Mouse (Mus musculus) brain, embryonic 14.5 days (tissue): Measurements from ENCODE around the gene Pex14.

Experiments used
- CTCF ChIP-seq: fragments of 200-500 bp; IDR thresholded peaks from 2 replicates; pipeline ENCODE4 v1.5.1; 2012; ENCODE audit warnings: inconsistent platforms, mild to moderate bottlenecking, moderate library complexity, borderline replicate concordance; ENCODE audit not compliant: insufficient read depth, insufficient read length; ENCODE audit errors: extremely low read depth
- POLR2A ChIP-seq: fragments of 200-500 bp; IDR thresholded peaks from 2 replicates; pipeline ENCODE4 v1.6.1; 2012; ENCODE audit warnings: mild to moderate bottlenecking, inconsistent platforms, borderline replicate concordance; ENCODE audit not compliant: poor library complexity, insufficient read depth, insufficient read length, severe bottlenecking; ENCODE audit errors: extremely low read depth

GRCm38 (mm10) chr4:149144459-149144858 is 44.8 kb upstream of the Pex14 start:
- TF ChIP-seq POLR2A, result no peak
- TF ChIP-seq CTCF, result peak; percentile 94
